Mouse (Mus musculus) heart, adult 2 months (tissue): ENCODE results near the gene Zfp36l2.

Source experiments
- CTCF ChIP-seq: fragments of 200-600 bp; IDR thresholded peaks from 2 replicates; pipeline ENCODE4 v1.8.1; 2022; ENCODE audit warnings: antibody characterized with exemption, mild to moderate bottlenecking, moderate library complexity
- EP300 ChIP-seq: fragments of 200-500 bp; IDR thresholded peaks from 2 replicates; pipeline ENCODE4 v1.6.1; 2011; ENCODE audit warnings: low read depth, low read length, control low read depth; ENCODE audit not compliant: insufficient read depth

GRCm38 (mm10) chr17:84164146-84164545 lies 23.6 kb downstream of the Zfp36l2 start:
- TF ChIP-seq CTCF (no peak), EP300 (no peak)
